Mouse (Mus musculus) liver, embryonic 14.5 days (tissue): ENCODE data around the gene 2210010C04Rik.

ENCODE experiments used
- CTCF ChIP-seq: IDR thresholded peaks from 2 replicates; pipeline ENCODE4 v1.5.1; 2016; ENCODE audit warnings: antibody characterized with exemption, low read depth, control low read depth
- EP300 ChIP-seq: IDR thresholded peaks from 2 replicates; pipeline ENCODE4 v1.6.1; 2016; ENCODE audit warnings: antibody characterized with exemption, low read depth

DNA sequence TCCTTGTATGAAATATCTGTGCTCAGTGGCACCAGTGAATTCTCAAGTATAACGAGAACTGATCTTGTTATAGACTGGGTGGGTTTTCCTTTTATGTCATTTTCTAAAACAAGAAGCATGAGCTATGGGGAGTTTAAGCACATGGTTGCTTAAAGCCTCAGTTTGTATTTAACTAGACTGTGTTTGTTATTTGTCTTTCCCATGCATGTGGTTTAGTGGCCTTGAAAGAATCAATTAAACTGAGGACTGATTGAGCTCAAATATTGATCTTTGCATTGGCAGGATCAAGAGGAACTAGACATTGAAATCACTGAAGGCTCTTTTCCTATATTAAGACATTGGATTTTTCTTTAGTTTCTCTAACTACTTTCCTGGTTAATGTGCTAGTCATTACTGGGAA is 9.0 kb upstream of the 2210010C04Rik start:
- no peak for TF ChIP-seq EP300
- no peak for TF ChIP-seq CTCF
